Mouse (Mus musculus): ENCODE data around the gene Wdr1. TPM values are rescaled to one million over a fixed set of nuclear protein-coding genes. Genes with fewer than 3 reads are reported as not detected.

Gene Wdr1
- polyA plus RNA-seq, 1 experiment from 2014 or later = 173 TPM

- no peak for DNase-seq (ENCODE audit: extremely low spot score, low spot score)
- no peak overlapping the region for H3K27ac ChIP-seq
- no peaks in the 10 kb centered on the region for H3K9me3 ChIP-seq
- H3K4me3 ChIP-seq = no peak overlapping the region
- H3K27me3 ChIP-seq (ENCODE audit: poor library complexity, severe bottlenecking) = no peaks in the 10 kb centered on the region
- peaks cover 100% of the 10 kb centered on the region for H3K36me3 ChIP-seq (replicated peaks)
- 93% methylated on average over 1 of the region's 1 CpGs for WGBS
- H3K4me1 ChIP-seq = no peaks in the 10 kb centered on the region
Observed at GRCm38 (mm10) chr5:38540898-38541297, 22.1 kb downstream of the Wdr1 start.

GRCm38 (mm10) chr5:38538508-38538907 lies 24.5 kb downstream of the Wdr1 start:
- peaks cover 100% of the 10 kb centered on the region for H3K36me3 ChIP-seq (replicated peaks)
- H3K4me1 ChIP-seq = no peaks in the 10 kb centered on the region
- WGBS = 91% methylated on average over 8 of the region's 8 CpGs

GRCm38 (mm10) chr5:38537845-38538244 lies 25.2 kb downstream of the Wdr1 start:
- WGBS = 91% methylated on average over 4 of the region's 4 CpGs
- Histone ChIP-seq H3K9me3 (no peaks in the 10 kb centered on the region), H3K4me1 (no peaks in the 10 kb centered on the region), H3K4me3 (no peak overlapping the region), H3K27ac (no peak overlapping the region), H3K27me3 (ENCODE audit: poor library complexity, severe bottlenecking) (no peaks in the 10 kb centered on the region), H3K36me3 (replicated peaks) (peaks cover 99% of the 10 kb centered on the region)
- DNase-seq (ENCODE audit: extremely low spot score, low spot score) = no peak

More at GRCm38 (mm10) chr5:38538508-38538907, 24.5 kb downstream of the Wdr1 start:
- Histone ChIP-seq H3K9me3 (no peaks in the 10 kb centered on the region), H3K4me3 (no peak overlapping the region), H3K27me3 (ENCODE audit: poor library complexity, severe bottlenecking) (no peaks in the 10 kb centered on the region), H3K27ac (no peak overlapping the region)
- no peak for DNase-seq (ENCODE audit: extremely low spot score, low spot score)

DNA sequence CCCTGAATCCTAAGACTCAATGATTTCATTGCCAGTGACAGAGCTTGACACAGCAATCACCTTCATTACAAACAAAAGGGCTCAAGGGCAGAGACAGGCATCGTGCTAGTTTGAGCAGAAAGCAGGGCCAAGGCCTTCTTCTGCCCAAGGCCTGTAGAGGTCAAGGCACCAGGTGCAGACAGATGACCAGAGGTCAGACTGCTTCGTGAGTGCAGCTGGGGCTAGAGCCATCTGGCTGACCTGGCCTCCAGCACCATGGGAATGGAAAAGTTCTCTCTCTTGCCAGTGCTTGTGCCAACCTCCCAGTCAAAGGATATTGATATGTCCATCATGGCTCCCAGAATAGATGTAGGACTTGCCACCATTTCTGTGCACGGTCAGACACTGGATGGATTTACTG lies 26.2 kb downstream of the Wdr1 start:
- 81% methylated on average over 3 of the region's 3 CpGs for WGBS

DNA sequence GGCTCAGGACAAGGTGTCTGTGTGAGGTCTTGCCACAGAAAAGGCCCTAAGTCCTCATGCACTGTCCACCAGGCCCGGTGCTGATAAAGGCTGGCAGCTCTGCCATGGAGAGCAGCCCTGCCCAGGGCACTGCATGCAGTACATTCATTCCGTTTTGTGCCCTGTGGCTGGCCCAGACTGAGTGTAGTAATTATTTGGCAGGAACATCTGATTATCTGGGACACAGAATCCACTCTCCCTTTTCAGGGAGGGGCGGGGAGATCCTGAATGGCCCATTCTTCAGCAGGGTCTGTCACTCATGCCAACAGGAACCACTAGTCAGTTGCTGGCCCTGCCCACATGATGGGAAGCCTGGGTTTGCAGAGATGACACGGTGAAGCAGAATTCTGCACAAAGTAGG lies 30.9 kb downstream of the Wdr1 start:
- H3K4me1 ChIP-seq = no peaks in the 10 kb centered on the region
- 92% methylated on average over 4 of the region's 4 CpGs for WGBS
- H3K36me3 ChIP-seq (replicated peaks) = peaks cover 99% of the 10 kb centered on the region
- no peaks in the 10 kb centered on the region for H3K9me3 ChIP-seq
- H3K4me3 ChIP-seq = no peak overlapping the region
- no peaks in the 10 kb centered on the region for H3K27me3 ChIP-seq (ENCODE audit: poor library complexity, severe bottlenecking)
- no peak overlapping the region for H3K27ac ChIP-seq
- DNase-seq (ENCODE audit: extremely low spot score, low spot score) = no peak

More for the DNA sequence above, 26.2 kb downstream of the Wdr1 start:
- Histone ChIP-seq H3K4me3 (no peak overlapping the region), H3K36me3 (replicated peaks) (peaks cover 99% of the 10 kb centered on the region), H3K9me3 (no peaks in the 10 kb centered on the region), H3K4me1 (no peaks in the 10 kb centered on the region), H3K27me3 (ENCODE audit: poor library complexity, severe bottlenecking) (no peaks in the 10 kb centered on the region), H3K27ac (no peak overlapping the region)
- DNase-seq (ENCODE audit: extremely low spot score, low spot score) = no peak

DNA sequence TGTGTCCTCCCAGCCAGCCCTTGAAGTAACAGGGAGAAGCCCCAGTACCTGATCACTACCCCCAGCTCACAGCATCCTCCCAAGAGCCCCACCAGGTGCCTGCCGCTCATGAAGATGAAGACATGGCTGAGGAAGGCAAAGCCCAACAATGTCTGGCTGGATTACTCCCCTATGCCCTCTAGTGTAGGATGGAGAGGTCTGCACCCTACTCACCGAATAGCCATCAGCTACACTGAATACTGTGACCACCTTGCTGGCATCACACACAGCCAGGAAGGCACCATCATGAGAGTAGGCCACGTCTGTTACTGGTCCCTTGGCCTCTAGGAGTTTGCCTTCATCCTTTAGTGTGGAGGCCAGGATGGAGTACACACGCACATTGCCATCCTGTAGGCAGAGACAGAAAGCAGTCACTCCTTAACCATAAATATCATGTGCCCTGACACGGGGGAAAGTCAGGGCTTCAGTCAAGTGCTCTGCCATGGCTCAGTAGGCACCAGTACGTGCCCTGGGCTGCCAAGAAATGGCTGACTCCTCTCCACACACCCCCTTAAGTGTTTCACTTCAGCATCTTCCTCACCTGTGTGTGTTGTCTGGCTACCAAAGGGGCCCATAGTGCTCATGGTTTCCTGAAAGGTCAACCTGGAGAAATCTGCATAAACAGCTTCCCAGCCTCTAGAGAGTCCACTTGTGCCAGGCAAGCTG lies 33.1 kb downstream of the Wdr1 start:
- 78% methylated on average over 6 of the region's 6 CpGs for WGBS
- no peak for DNase-seq (ENCODE audit: extremely low spot score, low spot score)
- Histone ChIP-seq H3K27me3 (ENCODE audit: poor library complexity, severe bottlenecking) (no peaks in the 10 kb centered on the region), H3K4me3 (no peak overlapping the region), H3K9me3 (no peaks in the 10 kb centered on the region), H3K4me1 (no peaks in the 10 kb centered on the region), H3K36me3 (replicated peaks) (peaks cover 96% of the 10 kb centered on the region), H3K27ac (no peak overlapping the region)

- H3K27ac ChIP-seq = no peak overlapping the region
- H3K36me3 ChIP-seq (replicated peaks) = peaks cover 35% of the 10 kb centered on the region
- DNase-seq (ENCODE audit: extremely low spot score, low spot score) = no peak
- WGBS = 95% methylated on average over 5 of the region's 5 CpGs
- H3K9me3 ChIP-seq = no peaks in the 10 kb centered on the region
- H3K4me1 ChIP-seq = 0 out of 2 replicates have a peak, but pooled peaks cover 4% of the 10 kb centered on the region
- H3K27me3 ChIP-seq (ENCODE audit: poor library complexity, severe bottlenecking) = no peaks in the 10 kb centered on the region
- H3K4me3 ChIP-seq = no peak overlapping the region
Observed at GRCm38 (mm10) chr5:38522977-38523376, 40.0 kb downstream of the Wdr1 start.

DNA sequence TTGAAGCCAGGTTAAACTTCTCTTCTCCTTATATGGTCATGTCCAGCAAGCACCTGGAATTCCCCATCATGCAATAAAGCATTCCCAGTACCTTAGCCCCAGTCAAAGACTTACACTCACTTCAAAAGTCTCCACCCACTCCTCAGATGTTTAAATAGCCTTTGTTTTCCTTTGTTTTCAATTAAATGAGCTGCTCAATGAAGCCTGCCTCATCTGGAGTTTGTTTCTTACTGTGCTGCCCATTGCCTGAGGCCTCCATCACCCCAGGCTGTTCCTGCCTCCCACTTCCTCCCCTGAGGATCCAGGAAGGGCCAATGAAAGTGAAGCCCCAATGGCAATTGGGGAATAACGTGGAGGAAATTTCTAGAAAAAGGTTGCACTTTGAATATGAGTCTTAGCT lies 42.2 kb downstream of the Wdr1 start:
- Histone ChIP-seq H3K27me3 (ENCODE audit: poor library complexity, severe bottlenecking) (no peaks in the 10 kb centered on the region), H3K27ac (no peak overlapping the region), H3K4me3 (no peak overlapping the region), H3K36me3 (replicated peaks) (peaks cover 13% of the 10 kb centered on the region), H3K4me1 (0 out of 2 replicates have a peak, but pooled peaks cover 4% of the 10 kb centered on the region), H3K9me3 (no peaks in the 10 kb centered on the region)
- DNase-seq (ENCODE audit: extremely low spot score, low spot score) = no peak
- 60% methylated on average over 1 of the region's 1 CpGs for WGBS

DNA sequence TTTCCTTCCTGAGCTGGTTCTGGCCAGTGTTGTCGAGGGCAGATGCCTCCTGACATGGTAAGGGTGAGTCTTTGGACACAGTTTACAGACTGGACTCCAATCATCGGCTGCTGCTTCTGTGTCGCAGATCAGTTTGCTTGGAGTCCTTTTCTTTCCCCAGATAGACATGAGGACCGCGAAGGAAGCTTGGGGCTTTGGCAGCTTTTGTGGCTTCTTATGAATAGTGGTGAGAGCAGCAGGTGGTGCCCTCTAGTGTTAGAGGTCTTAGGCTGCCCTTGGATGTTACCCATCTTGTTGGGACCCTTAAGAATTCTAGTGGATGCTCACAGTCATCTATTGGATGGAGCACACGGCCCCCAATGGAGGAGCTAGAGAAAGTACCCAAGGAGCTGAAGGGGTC lies 46.8 kb downstream of the Wdr1 start:
- no peak overlapping the region for H3K27ac ChIP-seq
- H3K4me1 ChIP-seq = peaks cover 11% of the 10 kb centered on the region; the same call in 1 of the 2 replicates
- no peaks in the 10 kb centered on the region for H3K27me3 ChIP-seq (ENCODE audit: poor library complexity, severe bottlenecking)
- no peak overlapping the region for H3K4me3 ChIP-seq
- WGBS = 64% methylated on average over 6 of the region's 6 CpGs
- no peak for DNase-seq (ENCODE audit: extremely low spot score, low spot score)
- no peaks in the 10 kb centered on the region for H3K9me3 ChIP-seq
- no peaks in the 10 kb centered on the region for H3K36me3 ChIP-seq (replicated peaks)

- WGBS = 25% methylated on average over 2 of the region's 2 CpGs
- Histone ChIP-seq H3K4me1 (peaks cover 7% of the 10 kb centered on the region; the same call in 1 of the 2 replicates), H3K27me3 (ENCODE audit: poor library complexity, severe bottlenecking) (no peaks in the 10 kb centered on the region), H3K27ac (no peak overlapping the region), H3K9me3 (no peaks in the 10 kb centered on the region), H3K36me3 (replicated peaks) (no peaks in the 10 kb centered on the region), H3K4me3 (no peak overlapping the region)
- no peak for DNase-seq (ENCODE audit: extremely low spot score, low spot score)
Observed at GRCm38 (mm10) chr5:38512991-38513390, 50.0 kb downstream of the Wdr1 start.

DNA sequence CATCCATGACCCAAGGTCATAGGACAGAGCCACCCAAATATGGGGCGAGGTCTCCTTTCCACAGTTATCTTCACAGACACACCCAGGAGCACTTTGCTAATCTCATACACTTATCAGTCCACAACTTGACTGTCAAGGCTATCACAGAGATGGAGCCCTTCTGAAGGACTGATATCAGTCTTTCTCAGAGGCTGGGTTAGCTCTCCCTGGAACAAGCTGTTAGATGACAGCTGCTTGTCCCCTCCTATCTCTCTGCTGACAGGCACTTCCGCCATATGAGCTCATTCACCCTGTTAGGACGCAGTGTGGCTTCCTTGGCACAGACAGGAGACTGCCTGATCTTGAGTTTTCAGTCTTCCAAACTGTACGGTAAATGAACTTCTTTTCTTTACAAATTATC lies 53.5 kb downstream of the Wdr1 start:
- WGBS = 91% methylated on average over 4 of the region's 4 CpGs
- Histone ChIP-seq H3K9me3 (no peaks in the 10 kb centered on the region), H3K36me3 (replicated peaks) (no peaks in the 10 kb centered on the region), H3K4me3 (no peak overlapping the region), H3K27me3 (ENCODE audit: poor library complexity, severe bottlenecking) (no peaks in the 10 kb centered on the region), H3K27ac (0 out of 2 replicates have a peak overlapping the region, but pooled peaks have one; percentile 1), H3K4me1 (peaks cover 14% of the 10 kb centered on the region)
- DNase-seq (ENCODE audit: extremely low spot score, low spot score) = no peak

- peak overlapping the region; percentile 71 for H3K27ac ChIP-seq
- H3K9me3 ChIP-seq = no peaks in the 10 kb centered on the region
- DNase-seq (ENCODE audit: extremely low spot score, low spot score) = no peak
- 76% methylated on average over 3 of the region's 3 CpGs for WGBS
- H3K27me3 ChIP-seq (ENCODE audit: poor library complexity, severe bottlenecking) = no peaks in the 10 kb centered on the region
- H3K36me3 ChIP-seq (replicated peaks) = no peaks in the 10 kb centered on the region
- H3K4me3 ChIP-seq = no peak overlapping the region
- peaks cover 9% of the 10 kb centered on the region for H3K4me1 ChIP-seq
Observed at GRCm38 (mm10) chr5:38505435-38505765, 57.6 kb downstream of the Wdr1 start.

GRCm38 (mm10) chr5:38504747-38505434 lies 58.1 kb downstream of the Wdr1 start:
- peak overlapping the region; percentile 71 for H3K27ac ChIP-seq
- peaks cover 9% of the 10 kb centered on the region for H3K4me1 ChIP-seq
- H3K9me3 ChIP-seq = no peaks in the 10 kb centered on the region
- H3K27me3 ChIP-seq (ENCODE audit: poor library complexity, severe bottlenecking) = no peaks in the 10 kb centered on the region
- no peak for DNase-seq (ENCODE audit: extremely low spot score, low spot score)
- WGBS = 64% methylated on average over 6 of the region's 6 CpGs
- H3K36me3 ChIP-seq (replicated peaks) = no peaks in the 10 kb centered on the region
- no peak overlapping the region for H3K4me3 ChIP-seq

All from forebrain, embryonic 10.5 days (tissue).